Mouse (Mus musculus) cerebellum, adult 2 months (tissue): ENCODE data around the gene Lrrc3c.

Source experiments
- CTCF ChIP-seq: fragments of 200-500 bp; IDR thresholded peaks from 2 replicates; pipeline ENCODE4 v1.5.1; 2011; ENCODE audit warnings: low read depth, mild to moderate bottlenecking, control low read depth, low read length, moderate library complexity, borderline replicate concordance; ENCODE audit not compliant: insufficient read depth
- POLR2A ChIP-seq: fragments of 200-500 bp; IDR thresholded peaks from 2 replicates; pipeline ENCODE4 v1.6.1; 2011; ENCODE audit warnings: low read length, control low read depth, borderline replicate concordance; ENCODE audit not compliant: insufficient read depth

GRCm38 (mm10) chr11:98637501-98637900 lies 39.4 kb downstream of the Lrrc3c start:
- no peak for TF ChIP-seq POLR2A
- TF ChIP-seq CTCF: no peak
